Mouse (Mus musculus) megakaryocyte, embryonic 14.5 days (primary cell): Measurements from ENCODE around the gene Il4i1.

Experiments used
- FLI1 ChIP-seq: IDR thresholded peaks from 2 replicates; pipeline ENCODE4 v1.6.1; 2012; ENCODE audit warnings: low read length, inconsistent platforms, mixed read lengths
- GATA1 ChIP-seq: IDR thresholded peaks from 3 replicates; pipeline ENCODE4 v1.6.1; 2012; ENCODE audit warnings: mixed read lengths, low read length, inconsistent platforms, borderline replicate concordance

DNA sequence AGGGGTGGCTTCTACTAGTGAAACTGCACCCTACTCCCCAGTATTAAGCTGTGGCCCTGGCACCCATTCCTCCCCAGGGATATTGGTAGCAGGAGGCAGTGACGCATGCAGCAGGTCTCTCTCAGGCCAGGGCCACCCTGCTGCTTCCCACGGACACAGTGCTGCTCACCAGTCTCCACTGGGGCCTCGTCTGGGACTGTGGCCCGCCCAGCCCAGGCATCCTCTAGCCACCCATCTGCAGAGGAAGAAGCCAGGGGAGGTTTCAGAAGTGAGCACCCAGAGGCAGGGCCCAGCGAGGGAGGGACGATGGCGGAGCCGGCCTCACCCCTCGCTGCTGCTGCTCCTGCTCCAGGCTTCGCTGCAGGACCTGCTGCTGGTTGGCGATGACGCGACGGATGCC is 47.0 kb downstream of the Il4i1 start:
- no peak for TF ChIP-seq FLI1
- TF ChIP-seq GATA1: no peak
